In the genomic region with DNA sequence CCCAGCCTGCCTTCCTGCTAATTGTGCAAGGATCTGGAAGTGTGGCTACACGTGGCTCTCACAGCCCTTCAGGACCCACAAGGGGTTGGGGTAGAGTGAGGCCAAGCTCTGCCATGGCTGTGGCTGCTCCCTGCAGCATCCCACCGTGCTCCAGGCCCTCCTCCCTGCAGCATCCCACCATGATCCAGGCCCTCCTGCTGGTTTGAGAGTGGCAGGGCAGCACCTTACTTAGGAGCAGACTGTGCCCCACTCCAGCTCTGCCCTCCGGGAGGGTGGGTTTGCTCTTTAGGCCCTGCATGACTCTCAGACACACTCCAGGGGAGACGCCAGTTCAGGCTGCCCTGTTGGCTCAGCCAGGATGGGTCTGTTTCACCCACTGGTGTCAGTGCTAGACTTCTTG, we compare ENCODE assay signal across 16 mouse cellular contexts.
"Had no signal": no experiment of that assay in that cellular context is flagged by ENCODE, and none has a peak within 500 bp of the region (broad histone marks: within the 10 kb centered on the region; RNA-seq: fewer than 3 reads in every experiment).

No protein-coding gene starts in this region.

- ATAC-seq: liver, postnatal 0 days had no signal

- H3K9me3 ChIP-seq: lung, embryonic 15.5 days; midbrain, embryonic 12.5 days had no signal

- DNase-seq: kidney, adult 8-10 months; kidney, postnatal 25 days; liver; liver, embryonic 13.5 days; liver, postnatal 0 days; lung, postnatal 14 days; right cerebral cortex, postnatal 14 days; thymus, adult 18-20 months; thymus, postnatal 25 days had no signal

- H3K27me3 ChIP-seq: limb, embryonic 12.5 days; lung, embryonic 15.5 days; midbrain, embryonic 12.5 days; neural tube, embryonic 13.5 days had no signal

- H3K4me3 ChIP-seq: left cerebral cortex, adult 2 months; limb, embryonic 12.5 days; liver, embryonic 13.5 days; lung, embryonic 15.5 days; megakaryocyte, embryonic 14.5 days; midbrain, embryonic 12.5 days; neural tube, embryonic 13.5 days had no signal

- H3K27ac ChIP-seq: left cerebral cortex, adult 2 months; limb, embryonic 12.5 days; liver, embryonic 13.5 days; lung, embryonic 15.5 days; macrophage; midbrain, embryonic 12.5 days; neural tube, embryonic 13.5 days had no signal

- H3K36me3 ChIP-seq: limb, embryonic 12.5 days; liver, embryonic 13.5 days; lung, embryonic 15.5 days; midbrain, embryonic 12.5 days; neural tube, embryonic 13.5 days had no signal

- H3K4me1 ChIP-seq: limb, embryonic 12.5 days; liver, embryonic 13.5 days; lung, embryonic 15.5 days; megakaryocyte, embryonic 14.5 days; midbrain, embryonic 12.5 days; neural tube, embryonic 13.5 days had no signal

- H3K9ac ChIP-seq: limb, embryonic 12.5 days; liver, embryonic 13.5 days; liver, postnatal 0 days; lung, embryonic 15.5 days; midbrain, embryonic 12.5 days; neural tube, embryonic 13.5 days had no signal

- H3K4me2 ChIP-seq: limb, embryonic 12.5 days; liver, embryonic 13.5 days; lung, embryonic 15.5 days; midbrain, embryonic 12.5 days; neural tube, embryonic 13.5 days had no signal
